Mouse (Mus musculus): ENCODE data around the gene Usp38. TPM values are rescaled to one million over a fixed set of nuclear protein-coding genes. Genes with fewer than 3 reads are reported as not detected.

The Usp38 gene
- total RNA-seq, 2 experiments from 2014 or later = 8.3 to 15.6 TPM

DNA sequence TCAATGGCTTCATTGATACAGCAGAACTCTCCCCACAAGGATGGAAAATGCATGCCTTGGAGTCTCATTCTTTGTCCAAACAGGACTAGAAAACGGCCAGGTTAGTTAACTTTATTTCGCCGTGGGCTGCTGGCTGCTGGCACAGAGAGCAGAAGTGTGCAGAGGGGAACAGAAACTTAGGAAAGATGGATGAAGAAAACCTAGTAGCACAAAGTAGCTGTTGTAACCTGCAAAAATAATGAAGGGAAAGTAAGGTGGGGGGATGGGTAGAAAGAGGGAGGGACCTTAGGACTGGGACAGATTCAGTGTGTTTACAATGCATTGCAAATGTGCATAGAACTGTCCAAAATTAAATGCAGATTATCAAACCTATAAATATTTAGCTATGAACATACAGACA lies 51.6 kb downstream of the Usp38 start:
- ATAC-seq (replicated peaks; ENCODE audit: low FRiP score, poor library complexity, severe bottlenecking) = no peak

GRCm38 (mm10) chr8:80962592-80962983 lies 52.1 kb downstream of the Usp38 start:
- ATAC-seq (replicated peaks; ENCODE audit: low FRiP score, poor library complexity, severe bottlenecking) = no peak

- ATAC-seq (replicated peaks; ENCODE audit: low FRiP score, poor library complexity, severe bottlenecking) = no peak
Measured at GRCm38 (mm10) chr8:80961937-80962591, 52.7 kb downstream of the Usp38 start.

DNA sequence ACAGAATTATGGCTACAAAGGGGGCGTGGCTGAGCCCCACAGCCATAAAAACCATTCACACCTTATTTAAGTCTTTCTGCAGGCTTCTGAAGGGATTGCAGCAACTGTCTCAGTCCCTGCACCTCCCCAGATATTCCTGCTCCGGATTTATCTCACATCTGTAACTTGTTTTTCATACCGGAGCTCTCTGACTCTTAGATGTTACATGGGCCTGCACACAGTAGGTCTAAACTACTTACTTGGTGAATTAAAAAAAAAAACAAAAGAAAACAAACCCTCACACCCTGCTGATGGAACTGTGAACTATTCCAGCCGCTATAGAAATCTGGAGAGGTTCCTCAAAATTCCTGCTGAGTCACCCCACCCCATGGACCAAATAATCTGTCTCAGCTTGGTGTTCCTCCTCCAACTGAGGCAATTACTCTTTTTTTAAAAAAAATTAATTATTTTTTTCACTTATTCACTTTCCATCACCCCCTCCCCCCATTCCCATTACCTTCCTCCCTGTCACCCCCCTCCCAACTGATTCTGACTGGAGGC lies 53.6 kb downstream of the Usp38 start:
- ATAC-seq (replicated peaks; ENCODE audit: low FRiP score, poor library complexity, severe bottlenecking) = no peak

GRCm38 (mm10) chr8:80959588-80960268 lies 55.0 kb downstream of the Usp38 start:
- ATAC-seq (replicated peaks; ENCODE audit: low FRiP score, poor library complexity, severe bottlenecking) = no peak

GRCm38 (mm10) chr8:80957776-80958175 lies 57.0 kb downstream of the Usp38 start:
- ATAC-seq (replicated peaks; ENCODE audit: low FRiP score, poor library complexity, severe bottlenecking) = no peak

DNA sequence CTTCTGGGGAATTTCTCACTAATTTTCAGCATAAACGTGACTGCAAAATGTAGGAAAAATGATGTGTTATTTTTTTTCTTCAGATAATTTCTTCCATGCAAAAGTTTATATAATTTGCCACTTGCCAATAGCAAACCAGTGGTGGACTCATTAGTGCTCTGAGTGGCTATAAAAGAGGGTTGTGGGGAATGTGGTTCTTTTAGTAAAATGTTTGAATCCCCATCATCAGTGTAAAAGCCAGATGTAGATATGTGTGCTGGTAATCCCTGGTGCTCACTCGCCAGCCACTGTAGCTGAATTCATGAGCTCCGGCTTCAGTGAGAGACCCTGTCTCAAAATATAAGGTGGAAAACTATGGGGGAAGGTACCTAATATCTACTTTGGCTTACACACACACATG lies 61.8 kb downstream of the Usp38 start:
- ATAC-seq (replicated peaks; ENCODE audit: low FRiP score, poor library complexity, severe bottlenecking) = no peak

DNA sequence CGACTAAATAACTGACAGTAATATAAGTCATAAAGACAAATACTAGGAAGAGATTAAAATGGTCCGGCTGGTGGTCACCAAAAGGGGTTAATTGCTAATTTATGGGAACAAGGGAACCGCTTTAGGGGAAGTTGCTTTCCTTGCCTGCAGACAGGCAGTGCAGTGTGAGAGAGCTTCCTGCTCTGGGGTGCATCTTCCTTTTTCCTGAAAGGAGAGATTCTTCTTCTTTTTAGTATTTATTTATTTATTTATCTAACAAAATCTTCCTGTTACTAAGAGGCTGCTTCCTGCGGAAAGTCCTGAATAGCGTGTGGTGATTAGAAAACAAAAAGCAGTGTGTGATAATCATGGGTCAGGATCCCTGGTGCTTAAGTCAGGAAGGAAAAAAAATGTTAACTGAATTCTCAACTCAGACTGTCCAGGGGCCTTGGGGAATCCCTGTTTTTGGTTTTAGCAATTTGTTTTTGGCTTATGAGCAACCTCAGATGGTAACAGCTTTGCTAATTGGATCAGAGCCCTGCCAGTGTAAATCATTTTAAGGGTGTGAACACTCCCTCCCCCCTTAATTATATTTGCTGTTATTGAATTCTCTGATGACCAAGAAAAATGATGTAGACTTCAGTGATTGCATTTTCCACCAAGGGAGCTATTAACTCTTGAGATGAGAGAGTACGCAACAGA lies 62.4 kb downstream of the Usp38 start:
- no peak for ATAC-seq (replicated peaks; ENCODE audit: low FRiP score, poor library complexity, severe bottlenecking)

DNA sequence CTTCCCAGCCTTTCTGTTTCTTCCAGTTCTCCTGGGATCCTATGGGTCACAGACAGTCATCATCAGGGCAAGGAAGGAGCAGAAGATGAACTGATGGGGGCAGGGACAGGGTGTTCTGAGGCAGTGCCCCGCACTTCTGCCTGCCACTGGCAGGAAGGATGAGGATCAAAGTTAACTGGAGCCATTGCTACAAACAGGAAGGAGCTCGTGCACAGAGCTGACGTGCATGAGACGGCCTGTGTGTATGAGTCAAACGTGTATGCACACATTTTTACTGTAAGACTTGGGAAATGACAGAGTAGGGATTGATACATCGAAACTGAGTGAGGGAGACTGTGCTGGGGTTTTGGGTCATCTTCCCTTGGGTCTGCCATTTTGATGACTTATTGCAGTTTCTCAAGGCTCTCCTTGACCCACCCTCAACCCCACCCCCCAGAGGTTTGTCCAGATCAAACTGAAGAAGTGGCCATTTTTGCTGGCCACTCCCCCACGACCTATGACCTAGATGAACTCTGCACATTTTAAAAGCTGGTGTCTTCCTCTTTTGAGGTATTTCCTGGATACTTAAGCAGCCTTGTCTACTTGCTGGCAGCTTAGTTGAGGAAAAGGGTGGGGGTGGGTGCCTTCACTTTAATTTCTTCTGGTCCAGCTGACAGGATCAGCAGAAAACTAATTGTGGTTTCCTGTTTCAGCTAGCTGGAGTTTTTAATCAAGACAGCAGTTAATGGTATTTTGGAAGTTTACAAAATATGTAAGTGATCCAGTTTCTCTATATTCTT lies 66.1 kb downstream of the Usp38 start:
- no peak for ATAC-seq (replicated peaks; ENCODE audit: low FRiP score, poor library complexity, severe bottlenecking)

GRCm38 (mm10) chr8:80943742-80944141 lies 71.0 kb downstream of the Usp38 start:
- no peak for ATAC-seq (replicated peaks; ENCODE audit: low FRiP score, poor library complexity, severe bottlenecking)

DNA sequence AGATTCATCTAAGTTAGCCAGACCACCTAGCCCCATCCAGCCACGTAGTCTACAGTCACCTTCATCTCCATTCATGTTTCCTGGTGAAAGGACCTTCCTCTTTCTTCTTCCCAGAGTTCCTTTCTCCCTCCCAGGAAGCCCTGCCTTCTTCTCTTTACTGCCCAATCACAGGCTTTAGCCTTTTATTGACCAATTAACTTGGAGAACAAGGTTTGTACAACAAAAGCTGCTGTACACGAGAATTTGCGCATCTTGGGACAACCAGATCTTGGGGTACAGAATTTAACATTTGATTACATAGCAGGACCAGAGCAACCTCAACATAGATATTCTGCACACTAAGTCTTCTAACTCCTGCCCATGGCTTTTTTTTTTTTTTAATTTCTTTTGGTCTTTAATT lies 73.1 kb downstream of the Usp38 start:
- ATAC-seq (replicated peaks; ENCODE audit: low FRiP score, poor library complexity, severe bottlenecking) = no peak

DNA sequence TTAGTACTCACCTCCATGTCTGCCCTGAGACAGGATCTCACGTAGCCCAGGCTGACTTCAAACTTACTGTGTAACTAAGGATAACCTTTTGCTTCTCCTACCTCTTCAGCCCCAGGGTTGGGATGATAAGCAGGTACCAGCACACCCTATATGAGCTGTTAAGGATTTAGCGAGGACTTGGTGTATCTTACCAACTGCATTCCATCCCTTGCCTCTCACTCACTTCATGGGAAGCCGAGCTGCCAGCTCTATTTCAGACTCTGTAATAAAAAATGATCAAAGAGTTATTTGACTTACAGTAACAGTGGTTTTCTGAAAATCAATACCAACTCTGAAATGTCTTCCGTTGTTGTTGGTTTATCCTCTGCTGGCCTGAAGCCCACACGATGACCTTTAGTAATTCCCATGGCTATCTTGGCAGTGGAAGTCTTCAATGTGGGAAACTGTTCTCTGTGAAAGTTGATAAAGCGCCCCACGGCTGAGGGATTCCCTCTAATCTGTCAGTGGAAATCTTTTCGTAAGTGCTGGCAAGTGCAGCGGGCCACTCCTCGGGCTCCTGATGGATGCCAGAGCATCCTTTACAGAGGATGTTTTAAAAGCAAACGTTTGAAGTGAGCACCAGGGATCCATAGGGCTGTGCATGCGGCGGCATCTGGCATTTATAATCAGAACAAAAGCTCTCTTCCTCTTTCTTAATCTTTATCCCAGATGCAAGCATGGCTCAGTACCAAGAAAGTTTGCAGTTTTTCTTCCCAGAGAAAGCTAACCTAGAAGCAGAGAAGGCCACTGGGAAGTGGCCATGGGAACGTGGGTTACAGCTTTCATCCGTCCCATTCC lies 76.7 kb downstream of the Usp38 start:
- no peak for ATAC-seq (replicated peaks; ENCODE audit: low FRiP score, poor library complexity, severe bottlenecking)

Other genes with a start within 250 kb of the Usp38 start
- 4.4 and 7.5 TPM in 2 replicates for gene Gab1, start 134.4 kb downstream of the Usp38 start, total RNA-seq (2015; ENCODE audit: low replicate concordance)
- gene Gab1, start 134.4 kb downstream of the Usp38 start, total RNA-seq (2017; ENCODE audit: low replicate concordance) = 2.0 and 2.5 TPM in 2 replicates